Mouse (Mus musculus) MEL (cell line): ENCODE measurements around the gene Gpatch3.

Source experiments
- CHD1 ChIP-seq: IDR thresholded peaks from 2 replicates; pipeline ENCODE4 v1.6.1; 2012; ENCODE audit warnings: low read depth, mild to moderate bottlenecking, inconsistent platforms, low read length, improper control_type of control experiment
- GABPA ChIP-seq: IDR thresholded peaks from 2 replicates; pipeline ENCODE4 v1.6.1; 2012; ENCODE audit warnings: low read depth, mild to moderate bottlenecking, inconsistent platforms, low read length, improper control_type of control experiment, moderate library complexity
- MAZ ChIP-seq: IDR thresholded peaks from 2 replicates; pipeline ENCODE4 v1.6.1; 2012; ENCODE audit warnings: low read depth, mild to moderate bottlenecking, inconsistent platforms, low read length, improper control_type of control experiment
- RCOR1 ChIP-seq: IDR thresholded peaks from 2 replicates; pipeline ENCODE4 v1.6.1; 2012; ENCODE audit warnings: low read depth, mild to moderate bottlenecking, inconsistent platforms, low read length, improper control_type of control experiment
- TCF12 ChIP-seq: IDR thresholded peaks from 2 replicates; pipeline ENCODE4 v1.6.1; 2014; ENCODE audit warnings: low read depth, mild to moderate bottlenecking, inconsistent platforms, low read length, improper control_type of control experiment, moderate library complexity
- UBTF ChIP-seq: IDR thresholded peaks from 2 replicates; pipeline ENCODE4 v1.6.1; 2012; ENCODE audit warnings: low read depth, mild to moderate bottlenecking, inconsistent platforms, low read length, improper control_type of control experiment, moderate library complexity, borderline replicate concordance; ENCODE audit not compliant: insufficient read depth
- ZMIZ1 ChIP-seq: IDR thresholded peaks from 2 replicates; pipeline ENCODE4 v1.6.1; 2012; ENCODE audit warnings: low read depth, mild to moderate bottlenecking, inconsistent platforms, low read length, improper control_type of control experiment, moderate library complexity

GRCm38 (mm10) chr4:133624830-133625229, 50.3 kb downstream of the Gpatch3 start:
- TF ChIP-seq UBTF, result no peak
- TF ChIP-seq CHD1, result no peak
- no peak for TF ChIP-seq GABPA
- TF ChIP-seq RCOR1, result no peak
- no peak for TF ChIP-seq TCF12
- no peak for TF ChIP-seq ZMIZ1
- TF ChIP-seq MAZ, result no peak
